8 mouse cellular contexts compared by ENCODE assay signal in the genomic region with DNA sequence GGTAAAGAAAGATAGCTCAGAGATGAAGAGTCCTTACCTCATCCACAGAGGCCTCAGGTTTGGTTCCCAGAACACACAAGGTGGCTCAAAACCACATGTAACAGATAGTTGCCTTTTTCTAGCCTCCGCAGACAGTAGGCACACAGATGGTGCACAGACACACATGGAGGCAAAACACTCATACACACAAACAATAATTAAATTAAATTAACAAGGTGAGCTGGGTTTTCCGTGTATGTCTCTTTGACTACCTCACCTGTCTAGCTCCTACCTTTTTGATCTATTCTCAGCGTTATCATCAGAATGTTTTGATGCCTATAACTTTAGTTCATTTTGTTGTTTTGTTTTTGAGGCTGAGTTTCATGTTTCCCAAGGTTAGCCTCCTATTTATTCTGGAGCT. TPM values are rescaled to one million over a fixed set of nuclear protein-coding genes. Genes with fewer than 3 reads are reported as not detected.
DNase-seq lines count a peak whose midpoint lies in the region; ATAC-seq and TF ChIP-seq lines count a peak whose summit lies in the region.

TSS of gene Rhog (minus strand) at position 101 of the 400 bp plus-strand sequence.

- no peak for ATAC-seq in lung, embryonic 14.5 days (ENCODE audit: insufficient read depth)
- ATAC-seq in embryonic facial prominence, embryonic 12.5 days (ENCODE audit: insufficient number of reproducible peaks, insufficient read depth, low FRiP score, low TSS enrichment) = no peak
- no peak for ATAC-seq in heart, embryonic 14.5 days (ENCODE audit: insufficient number of reproducible peaks, insufficient read depth, low FRiP score, low read depth)

- H3K4me2 ChIP-seq in lung, embryonic 14.5 days = no peak within 1 kb of the TSS
- H3K4me2 ChIP-seq in embryonic facial prominence, embryonic 12.5 days (replicated peaks) = no peak within 1 kb of the TSS
- no peak within 1 kb of the TSS for H3K4me2 ChIP-seq in heart, embryonic 14.5 days (ENCODE audit: low read length)
- no peak within 1 kb of the TSS for H3K4me2 ChIP-seq in myocyte (ENCODE audit: low read depth)

- no peaks in the 10 kb centered on the region for H3K27me3 ChIP-seq in lung, embryonic 14.5 days (ENCODE audit: insufficient read depth, low read length)
- no peaks in the 10 kb centered on the region for H3K27me3 ChIP-seq in embryonic facial prominence, embryonic 12.5 days
- 0 out of 2 replicates have a peak, but pooled peaks cover 3% of the 10 kb centered on the region for H3K27me3 ChIP-seq in heart, embryonic 14.5 days (ENCODE audit: control insufficient read depth, insufficient read depth, low read length)
- H3K27me3 ChIP-seq in myocyte (ENCODE audit: control insufficient read depth, insufficient read depth, insufficient read length) = no peaks in the 10 kb centered on the region

- H3K79me2 ChIP-seq in myocyte (ENCODE audit: control insufficient read depth, insufficient read depth) = no peaks in the 10 kb centered on the region

- H3K4me1 ChIP-seq in lung, embryonic 14.5 days (ENCODE audit: insufficient read depth) = 0 out of 2 replicates have a peak, but pooled peaks cover 4% of the 10 kb centered on the region
- H3K4me1 ChIP-seq in embryonic facial prominence, embryonic 12.5 days = no peaks in the 10 kb centered on the region
- H3K4me1 ChIP-seq in heart, embryonic 14.5 days (ENCODE audit: control insufficient read depth in 2 of 2, insufficient read depth in 2 of 2, low read length in 2 of 2) = 0 out of 4 replicates have a peak, but pooled peaks cover 0 to 2% of the 10 kb centered on the region in 2 experiments

- WGBS in lung, embryonic 14.5 days = 73% methylated on average over 3 of the region's 3 CpGs
- WGBS in embryonic facial prominence, embryonic 12.5 days = 80% methylated on average over 3 of the region's 3 CpGs
- 81% methylated on average over 3 of the region's 3 CpGs for WGBS in heart, embryonic 14.5 days

- no peak within 1 kb of the TSS for H3K9ac ChIP-seq in lung, embryonic 14.5 days
- H3K9ac ChIP-seq in embryonic facial prominence, embryonic 12.5 days = no peak within 1 kb of the TSS
- H3K9ac ChIP-seq in heart, embryonic 14.5 days (ENCODE audit: low read length) = no peak within 1 kb of the TSS

- H3K9me3 ChIP-seq in lung, embryonic 14.5 days (ENCODE audit: low read depth, low read length) = no peaks in the 10 kb centered on the region
- H3K9me3 ChIP-seq in embryonic facial prominence, embryonic 12.5 days = no peaks in the 10 kb centered on the region
- no peaks in the 10 kb centered on the region for H3K9me3 ChIP-seq in heart, embryonic 14.5 days (ENCODE audit: control insufficient read depth, low read length)

- no peak for DNase-seq in lung, embryonic 14.5 days
- DNase-seq in lung, adult 18-20 months = no peak
- DNase-seq in left cerebral cortex, postnatal 14 days (ENCODE audit: low spot score in 2 of 2) = no peak
- no peak for DNase-seq in urinary bladder, postnatal 10 days (ENCODE audit: low spot score)
- no peak for DNase-seq in cerebellum, adult 9-10 months

- intact Hi-C loops in left cerebral cortex, postnatal 14 days (cut with DNase I) = no loop called here

- no peak within 1 kb of the TSS for H3K4me3 ChIP-seq in lung, embryonic 14.5 days (ENCODE audit: low read depth, low read length)
- H3K4me3 ChIP-seq in embryonic facial prominence, embryonic 12.5 days = no peak within 1 kb of the TSS
- H3K4me3 ChIP-seq in heart, embryonic 14.5 days (ENCODE audit: control insufficient read depth in 1 of 2, insufficient read depth in 1 of 2, low read depth in 1 of 2, low read length in 2 of 2) = no peak within 1 kb of the TSS
- H3K4me3 ChIP-seq in myocyte = no peak within 1 kb of the TSS

- no peaks in the 10 kb centered on the region for H3K36me3 ChIP-seq in lung, embryonic 14.5 days (ENCODE audit: insufficient read depth)
- no peaks in the 10 kb centered on the region for H3K36me3 ChIP-seq in embryonic facial prominence, embryonic 12.5 days
- H3K36me3 ChIP-seq in heart, embryonic 14.5 days (ENCODE audit: control insufficient read depth, insufficient read depth, low read length) = no peaks in the 10 kb centered on the region
- H3K36me3 ChIP-seq in myocyte (ENCODE audit: control insufficient read depth, insufficient read depth) = no peaks in the 10 kb centered on the region

- TF ChIP-seq CTCF in lung, embryonic 14.5 days (IDR thresholded peaks at IDR 0.05; ENCODE audit: low read depth) = no peak

- TF ChIP-seq POLR2A in myocyte (IDR thresholded peaks at IDR 0.05; ENCODE audit: insufficient read length, low read depth) = no peak

- H3K27ac ChIP-seq in lung, embryonic 14.5 days (ENCODE audit: low read depth) = no peak within 1 kb of the TSS
- H3K27ac ChIP-seq in embryonic facial prominence, embryonic 12.5 days = no peak within 1 kb of the TSS
- no peak within 1 kb of the TSS for H3K27ac ChIP-seq in heart, embryonic 14.5 days (replicated peaks in 1 of 2; ENCODE audit: control insufficient read depth in 1 of 2, insufficient read depth in 1 of 2, low read depth in 2 of 2, low read length in 2 of 2)

- H3ac ChIP-seq in myocyte (ENCODE audit: control insufficient read depth, insufficient read length) = no peak within 1 kb of the TSS

TF ChIP-seq in myocyte, 11 proteins besides CTCF, POLR2A, EP300 and RAD21:
- no peak for TF ChIP-seq SRF (IDR thresholded peaks at IDR 0.05; ENCODE audit: control insufficient read depth, insufficient read length, low read depth)
- TF ChIP-seq MAX (IDR thresholded peaks at IDR 0.05; ENCODE audit: low read depth) = no peak
- no peak for TF ChIP-seq TCF3 (IDR thresholded peaks at IDR 0.05; ENCODE audit: insufficient read length, low read depth)
- no peak for TF ChIP-seq E2F4 (IDR thresholded peaks at IDR 0.05; ENCODE audit: insufficient read depth)
- no peak for TF ChIP-seq TCF12 (IDR thresholded peaks at IDR 0.05; ENCODE audit: insufficient read depth, poor library complexity, severe bottlenecking)
- TF ChIP-seq MYOD1 (IDR thresholded peaks at IDR 0.05; ENCODE audit: control insufficient read depth in 1 of 3, insufficient read length in 2 of 3, low read depth in 2 of 3) = no peak
- TF ChIP-seq POLR2AphosphoS2 (IDR thresholded peaks at IDR 0.05; ENCODE audit: insufficient read length, low read depth) = no peak
- TF ChIP-seq REST (IDR thresholded peaks at IDR 0.05; ENCODE audit: insufficient read depth, insufficient read length) = no peak
- no peak for TF ChIP-seq USF1 (IDR thresholded peaks at IDR 0.05; ENCODE audit: low read depth)
- TF ChIP-seq CEBPB (IDR thresholded peaks at IDR 0.05; ENCODE audit: insufficient read depth, poor library complexity, severe bottlenecking) = no peak
- no peak for TF ChIP-seq MYOG (IDR thresholded peaks at IDR 0.05; ENCODE audit: control insufficient read depth in 1 of 3, insufficient read depth in 1 of 3, insufficient read length in 2 of 3, low read depth in 2 of 3)

RNA-seq across cellular contexts. Expression of gene Rhog, which starts in this region (rescaled TPM):
- 68.4 and 71.9 TPM in 2 replicates for polyA plus RNA-seq in lung, embryonic 14.5 days (2014; fragmentation: Nextera tagmentation; extraction: Ambion mirVana)
- 48.7 and 50.0 TPM in 2 replicates for polyA plus RNA-seq in embryonic facial prominence, embryonic 12.5 days (2016; fragmentation: Nextera tagmentation; extraction: Ambion mirVana)
- polyA plus RNA-seq in heart, embryonic 14.5 days (2014; fragmentation: Nextera tagmentation; extraction: Ambion mirVana) = 43.8 and 46.2 TPM in 2 replicates
- total RNA-seq in left cerebral cortex, postnatal 14 days (2021) = 10 to 100 TPM; 19.5 to 26.0 TPM
- 62.6 TPM for polyA plus RNA-seq in myocyte (2012; fragmentation: generic; extraction: Trizol)
